Mouse (Mus musculus) heart, postnatal 0 days (tissue): ENCODE measurements around the gene Zfp704. TPM values are rescaled to one million over a fixed set of nuclear protein-coding genes. Genes with fewer than 3 reads are reported as not detected.

Experiments
- ATAC-seq: fragments of 200-750 bp; cut with Nextera tagmentation; 2 replicates; pipeline ENCODE4 v1.8.0; 2017; ENCODE audit warnings: low read depth, moderate number of reproducible peaks, moderate library complexity; ENCODE audit not compliant: insufficient read depth
- DNase-seq: peaks from one replicate; pipeline ENCODE4 v3.0.0-alpha.2; 2016; ENCODE audit warnings: low spot score
- H3K27ac ChIP-seq: fragments of 300-500 bp; sonication (generic); 2 replicates; pipeline ENCODE4 v1.5.1; 2014; ENCODE audit warnings: low read depth, mild to moderate bottlenecking
- H3K27me3 ChIP-seq: fragments of 300-500 bp; sonication (generic); 2 replicates; pipeline ENCODE4 v1.6.1; 2014; ENCODE audit warnings: low read length, mixed read lengths; ENCODE audit not compliant: control insufficient read depth, insufficient read depth
- H3K36me3 ChIP-seq: fragments of 300-500 bp; sonication (generic); replicated peaks from 2 replicates; pipeline ENCODE4 v1.6.1; 2014; ENCODE audit warnings: low read length, mixed read lengths; ENCODE audit not compliant: control insufficient read depth, insufficient read depth
- H3K4me1 ChIP-seq: fragments of 300-500 bp; sonication (generic); 2 replicates; pipeline ENCODE4 v1.6.1; 2014; ENCODE audit warnings: antibody characterized with exemption; ENCODE audit not compliant: control insufficient read depth, insufficient read depth
- H3K4me2 ChIP-seq: fragments of 300-500 bp; sonication (generic); 2 replicates; pipeline ENCODE4 v1.6.1; 2014; ENCODE audit warnings: low read depth, mild to moderate bottlenecking, low read length, moderate library complexity
- H3K4me3 ChIP-seq: fragments of 300-500 bp; sonication (generic); 2 replicates; pipeline ENCODE4 v1.5.1; 2014; ENCODE audit warnings: low read depth, low read length
- H3K9ac ChIP-seq: fragments of 300-500 bp; sonication (generic); replicated peaks from 2 replicates; pipeline ENCODE4 v1.6.1; 2014; ENCODE audit warnings: low read depth, low read length, mixed read lengths
- H3K9me3 ChIP-seq: fragments of 300-500 bp; sonication (generic); replicated peaks from 2 replicates; pipeline ENCODE4 v1.6.1; 2016; ENCODE audit warnings: low read length; ENCODE audit not compliant: control insufficient read depth
- CTCF ChIP-seq: IDR thresholded peaks from 2 replicates; pipeline ENCODE4 v1.5.1; 2016; ENCODE audit warnings: antibody characterized with exemption, control low read depth, low read depth
- EP300 ChIP-seq: IDR thresholded peaks from 2 replicates; pipeline ENCODE4 v1.6.1; 2016; ENCODE audit warnings: antibody characterized with exemption, low read depth
- WGBS: fragments of 180-500 bp; shearing (Covaris S2); extraction: QIAGEN DNeasy Blood & Tissue Kit; methylation state at CpG from one replicate; pipeline ENCODE4 v1.1.7; 2014; 5-methylcytosine and 5-hydroxymethylcytosine counted together
- polyA plus RNA-seq: library from polyadenylated mRNA; unstranded; fragments of >200 nt; fragmentation: Nextera tagmentation; extraction: Ambion mirVana; gene quantifications from 2 replicates; pipeline ENCODE4 v1.2.1, GENCODE M21; 2015
- total RNA-seq: library from RNA; depleted of rRNA; stranded (reverse); fragments of >200 nt; gene quantifications from 2 replicates; pipeline ENCODE4 v1.2.3, GENCODE M21; 2014; ENCODE audit warnings: low replicate concordance

The Zfp704 gene
- total and polyA plus RNA-seq, 2 experiments from 2014 or later: 3.5 to 15.8 TPM

GRCm38 (mm10) chr3:9515527-9515926 is 94.4 kb downstream of the Zfp704 start:
- Histone ChIP-seq H3K36me3 (no peaks in the 10 kb centered on the region), H3K27me3 (no peaks in the 10 kb centered on the region), H3K9ac (no peak overlapping the region), H3K9me3 (no peaks in the 10 kb centered on the region), H3K27ac (no peak overlapping the region), H3K4me3 (no peak overlapping the region), H3K4me1 (peaks cover 50% of the 10 kb centered on the region), H3K4me2 (no peak overlapping the region)
- 26% methylated on average over 8 of the region's 8 CpGs for WGBS
- no peak for TF ChIP-seq EP300
- no peak for TF ChIP-seq CTCF
- ATAC-seq (no peak), DNase-seq (no peak)

GRCm38 (mm10) chr3:9513703-9514110 is 96.2 kb downstream of the Zfp704 start:
- H3K9ac ChIP-seq: no peak overlapping the region
- H3K36me3 ChIP-seq: no peaks in the 10 kb centered on the region
- no peaks in the 10 kb centered on the region for H3K27me3 ChIP-seq
- 0 out of 2 replicates have a peak overlapping the region, but pooled peaks have one; percentile 30 for H3K27ac ChIP-seq
- DNase-seq (no peak), ATAC-seq (no peak)
- H3K4me2 ChIP-seq: no peak overlapping the region
- H3K9me3 ChIP-seq: no peaks in the 10 kb centered on the region
- TF ChIP-seq EP300 (no peak), CTCF (no peak)
- WGBS: 64% methylated on average over 7 of the region's 7 CpGs
- no peak overlapping the region for H3K4me3 ChIP-seq
- H3K4me1 ChIP-seq: peaks cover 33% of the 10 kb centered on the region

GRCm38 (mm10) chr3:9512199-9512598 is 97.7 kb downstream of the Zfp704 start:
- Histone ChIP-seq H3K4me3 (no peak overlapping the region), H3K27ac (no peak overlapping the region), H3K27me3 (no peaks in the 10 kb centered on the region), H3K4me1 (peaks cover 33% of the 10 kb centered on the region), H3K4me2 (no peak overlapping the region), H3K36me3 (no peaks in the 10 kb centered on the region), H3K9me3 (no peaks in the 10 kb centered on the region), H3K9ac (no peak overlapping the region)
- no peak for TF ChIP-seq CTCF
- DNase-seq (no peak), ATAC-seq (no peak)
- WGBS: 85% methylated on average over 10 of the region's 10 CpGs

GRCm38 (mm10) chr3:9505692-9506211 is 104.1 kb downstream of the Zfp704 start:
- 0 out of 2 replicates have a peak, but pooled peaks have one; percentile 17 for ATAC-seq
- no peaks in the 10 kb centered on the region for H3K9me3 ChIP-seq

GRCm38 (mm10) chr3:9504371-9504770 is 105.5 kb downstream of the Zfp704 start:
- DNase-seq: no peak
- no peak overlapping the region for H3K27ac ChIP-seq
- H3K4me3 ChIP-seq: no peak overlapping the region
- 87% methylated on average over 4 of the region's 4 CpGs for WGBS
- no peaks in the 10 kb centered on the region for H3K9me3 ChIP-seq
- no peaks in the 10 kb centered on the region for H3K27me3 ChIP-seq
- no peaks in the 10 kb centered on the region for H3K36me3 ChIP-seq
- no peak overlapping the region for H3K4me2 ChIP-seq
- peaks cover 26% of the 10 kb centered on the region for H3K4me1 ChIP-seq
- TF ChIP-seq EP300 (no peak), CTCF (no peak)
- no peak for ATAC-seq
- no peak overlapping the region for H3K9ac ChIP-seq

More at GRCm38 (mm10) chr3:9505692-9506211, 104.1 kb downstream of the Zfp704 start:
- DNase-seq: no peak
- no peak overlapping the region for H3K4me3 ChIP-seq
- H3K27me3 ChIP-seq: no peaks in the 10 kb centered on the region
- H3K36me3 ChIP-seq: no peaks in the 10 kb centered on the region
- no peak overlapping the region for H3K9ac ChIP-seq
- H3K4me2 ChIP-seq: no peak overlapping the region
- H3K4me1 ChIP-seq: peaks cover 15% of the 10 kb centered on the region
- 0 out of 2 replicates have a peak overlapping the region, but pooled peaks have one; percentile 2 for H3K27ac ChIP-seq
- WGBS: 56% methylated on average over 6 of the region's 6 CpGs
- no peak for TF ChIP-seq CTCF
- TF ChIP-seq EP300: no peak

GRCm38 (mm10) chr3:9500725-9501124 is 109.2 kb downstream of the Zfp704 start:
- H3K4me1 ChIP-seq: peaks cover 46% of the 10 kb centered on the region

More at GRCm38 (mm10) chr3:9500725-9501124, 109.2 kb downstream of the Zfp704 start:
- 0 out of 2 replicates have a peak overlapping the region, but pooled peaks have one; percentile 38 for H3K9ac ChIP-seq
- H3K9me3 ChIP-seq: no peaks in the 10 kb centered on the region
- no peak overlapping the region for H3K4me3 ChIP-seq
- ATAC-seq: peak; percentile 98
- WGBS: 6% methylated on average over 6 of the region's 6 CpGs
- TF ChIP-seq CTCF: no peak
- TF ChIP-seq EP300: peak; percentile 51; the same call in 1 of the 2 replicates
- H3K36me3 ChIP-seq: no peaks in the 10 kb centered on the region
- H3K27ac ChIP-seq: peak overlapping the region; percentile 92
- peak; percentile 98 for DNase-seq
- H3K27me3 ChIP-seq: no peaks in the 10 kb centered on the region
- H3K4me2 ChIP-seq: 0 out of 2 replicates have a peak overlapping the region, but pooled peaks have one; percentile 37
